Mouse (Mus musculus): ENCODE results near the gene Bmi1. TPM values are rescaled to one million over a fixed set of nuclear protein-coding genes. Genes with fewer than 3 reads are reported as not detected.

The Bmi1 gene
- polyA plus RNA-seq, 1 experiment from 2014 or later = 42.1 TPM

GRCm38 (mm10) chr2:18698663-18699385 is 22.0 kb downstream of the Bmi1 start:
- no peaks in the 10 kb centered on the region for H3K9me3 ChIP-seq
- WGBS = under 1% methylated on average over 56 of the region's 56 CpGs
- H3K27me3 ChIP-seq (replicated peaks) = peaks cover 69% of the 10 kb centered on the region
- ATAC-seq (ENCODE audit: low FRiP score, low read depth) = no peak
- H3K4me2 ChIP-seq (replicated peaks) = peak overlapping the region; percentile 31; the same call in 1 of the 2 replicates
- no peak overlapping the region for H3K9ac ChIP-seq
- 0 out of 2 replicates have a peak overlapping the region, but pooled peaks have one; percentile 5 for H3K4me3 ChIP-seq
- H3K27ac ChIP-seq = no peak overlapping the region
- H3K36me3 ChIP-seq = no peaks in the 10 kb centered on the region
- H3K4me1 ChIP-seq = peaks cover 14% of the 10 kb centered on the region

GRCm38 (mm10) chr2:18699401-18699990 is 22.7 kb downstream of the Bmi1 start:
- no peak overlapping the region for H3K4me3 ChIP-seq
- no peaks in the 10 kb centered on the region for H3K36me3 ChIP-seq
- no peak overlapping the region for H3K27ac ChIP-seq
- 2% methylated on average over 11 of the region's 11 CpGs for WGBS
- H3K4me2 ChIP-seq (replicated peaks) = no peak overlapping the region
- no peaks in the 10 kb centered on the region for H3K9me3 ChIP-seq
- H3K9ac ChIP-seq = no peak overlapping the region
- peaks cover 11% of the 10 kb centered on the region for H3K4me1 ChIP-seq
- no peak for ATAC-seq (ENCODE audit: low FRiP score, low read depth)
- peaks cover 69% of the 10 kb centered on the region for H3K27me3 ChIP-seq (replicated peaks)

DNA sequence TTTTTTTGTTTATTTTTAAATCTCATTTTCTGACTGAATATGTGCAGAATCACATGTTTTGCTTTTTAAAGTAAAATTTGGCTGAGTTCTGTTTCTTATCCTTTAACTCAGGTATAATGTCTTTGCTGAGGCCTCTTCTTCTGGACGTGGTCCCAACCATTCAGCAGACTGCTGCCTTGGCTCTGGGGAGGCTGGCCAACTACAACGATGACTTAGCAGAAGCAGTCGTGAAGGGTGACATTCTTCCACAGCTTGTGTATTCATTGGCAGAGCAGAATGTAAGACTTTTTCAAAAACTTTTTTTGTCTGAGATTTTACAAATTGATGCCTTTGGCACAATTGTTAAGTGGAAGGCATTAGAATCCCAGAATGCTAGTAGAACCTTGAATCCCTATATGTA is 33.5 kb downstream of the Bmi1 start:
- no peak overlapping the region for H3K4me3 ChIP-seq
- no peaks in the 10 kb centered on the region for H3K9me3 ChIP-seq
- H3K36me3 ChIP-seq = no peaks in the 10 kb centered on the region
- no peak overlapping the region for H3K9ac ChIP-seq
- no peak for ATAC-seq (ENCODE audit: low FRiP score, low read depth)
- H3K27ac ChIP-seq = no peak overlapping the region
- H3K4me1 ChIP-seq = no peaks in the 10 kb centered on the region
- H3K4me2 ChIP-seq (replicated peaks) = no peak overlapping the region
- WGBS = 78% methylated on average over 3 of the region's 3 CpGs
- H3K27me3 ChIP-seq (replicated peaks) = peaks cover 4% of the 10 kb centered on the region; the same call in 1 of the 2 replicates

- no peak overlapping the region for H3K9ac ChIP-seq
- no peak for ATAC-seq (ENCODE audit: low FRiP score, low read depth)
- H3K4me2 ChIP-seq (replicated peaks) = no peak overlapping the region
- no peaks in the 10 kb centered on the region for H3K27me3 ChIP-seq (replicated peaks)
- no peak overlapping the region for H3K27ac ChIP-seq
- H3K4me1 ChIP-seq = no peaks in the 10 kb centered on the region
- H3K36me3 ChIP-seq = no peaks in the 10 kb centered on the region
- no peak overlapping the region for H3K4me3 ChIP-seq
- no peaks in the 10 kb centered on the region for H3K9me3 ChIP-seq
- WGBS = 80% methylated on average over 2 of the region's 2 CpGs
Observed at GRCm38 (mm10) chr2:18713071-18713470, 36.3 kb downstream of the Bmi1 start.

DNA sequence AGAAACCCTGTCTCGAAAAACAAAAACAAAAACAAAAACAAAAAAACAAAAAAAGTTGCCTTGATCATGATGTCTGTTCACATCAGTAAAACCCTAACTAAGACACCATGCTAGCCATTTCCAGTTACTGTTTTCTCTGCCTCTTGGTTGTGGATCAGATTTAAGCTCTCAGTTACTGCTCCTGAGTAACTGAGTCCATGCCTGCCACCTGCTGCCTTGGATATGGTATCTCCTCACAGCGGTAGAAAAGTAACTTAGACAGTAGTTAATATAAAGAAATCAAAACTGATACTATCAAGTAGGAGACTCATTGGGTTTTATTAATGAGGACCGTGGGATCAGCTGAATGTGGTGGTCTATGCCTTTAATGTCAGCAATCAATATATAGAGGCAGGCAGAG is 37.5 kb downstream of the Bmi1 start:
- Histone ChIP-seq H3K27me3 (replicated peaks) (no peaks in the 10 kb centered on the region), H3K4me1 (no peaks in the 10 kb centered on the region), H3K4me2 (replicated peaks) (no peak overlapping the region), H3K36me3 (no peaks in the 10 kb centered on the region), H3K9me3 (no peaks in the 10 kb centered on the region), H3K27ac (no peak overlapping the region), H3K4me3 (no peak overlapping the region), H3K9ac (no peak overlapping the region)
- 82% methylated on average over 3 of the region's 3 CpGs for WGBS
- ATAC-seq (ENCODE audit: low FRiP score, low read depth) = no peak

DNA sequence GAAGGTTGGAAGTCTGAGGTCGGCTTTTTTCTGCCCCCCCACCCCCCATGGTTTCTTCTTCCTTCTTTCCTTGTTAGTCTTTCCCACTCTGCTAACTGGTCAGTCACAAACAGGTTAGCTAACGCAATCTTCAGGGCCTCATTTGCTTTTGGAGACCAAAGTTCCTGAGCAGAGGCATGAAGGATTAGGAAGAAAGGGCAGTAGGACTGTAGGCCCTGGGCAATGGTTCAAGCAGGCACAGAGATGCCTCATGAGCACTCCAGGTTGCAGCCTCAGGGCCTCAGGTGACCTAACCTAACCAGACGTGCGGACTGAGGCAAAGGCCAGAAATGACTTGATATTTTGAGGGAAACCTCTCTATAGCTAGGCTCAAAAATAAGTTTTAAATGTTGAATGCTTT is 41.7 kb downstream of the Bmi1 start:
- H3K4me3 ChIP-seq = no peak overlapping the region
- H3K27me3 ChIP-seq (replicated peaks) = no peaks in the 10 kb centered on the region
- no peak overlapping the region for H3K9ac ChIP-seq
- ATAC-seq (ENCODE audit: low FRiP score, low read depth) = no peak
- H3K27ac ChIP-seq = no peak overlapping the region
- no peak overlapping the region for H3K4me2 ChIP-seq (replicated peaks)
- H3K36me3 ChIP-seq = no peaks in the 10 kb centered on the region
- H3K4me1 ChIP-seq = no peaks in the 10 kb centered on the region
- no peaks in the 10 kb centered on the region for H3K9me3 ChIP-seq
- WGBS = 87% methylated on average over 4 of the region's 4 CpGs

GRCm38 (mm10) chr2:18722208-18722830 is 45.5 kb downstream of the Bmi1 start:
- no peak for ATAC-seq (ENCODE audit: low FRiP score, low read depth)
- no peak overlapping the region for H3K27ac ChIP-seq
- no peaks in the 10 kb centered on the region for H3K27me3 ChIP-seq (replicated peaks)
- WGBS = 57% methylated on average over 3 of the region's 3 CpGs
- no peak overlapping the region for H3K4me2 ChIP-seq (replicated peaks)
- no peak overlapping the region for H3K4me3 ChIP-seq
- no peaks in the 10 kb centered on the region for H3K4me1 ChIP-seq
- no peaks in the 10 kb centered on the region for H3K36me3 ChIP-seq
- H3K9me3 ChIP-seq = no peaks in the 10 kb centered on the region
- no peak overlapping the region for H3K9ac ChIP-seq

- no peaks in the 10 kb centered on the region for H3K27me3 ChIP-seq (replicated peaks)
- no peak overlapping the region for H3K27ac ChIP-seq
- ATAC-seq (ENCODE audit: low FRiP score, low read depth) = no peak
- H3K36me3 ChIP-seq = no peaks in the 10 kb centered on the region
- no peaks in the 10 kb centered on the region for H3K4me1 ChIP-seq
- 91% methylated on average over 1 of the region's 1 CpGs for WGBS
- H3K9ac ChIP-seq = no peak overlapping the region
- no peaks in the 10 kb centered on the region for H3K9me3 ChIP-seq
- no peak overlapping the region for H3K4me3 ChIP-seq
- no peak overlapping the region for H3K4me2 ChIP-seq (replicated peaks)
Observed at GRCm38 (mm10) chr2:18724462-18724861, 47.6 kb downstream of the Bmi1 start.

DNA sequence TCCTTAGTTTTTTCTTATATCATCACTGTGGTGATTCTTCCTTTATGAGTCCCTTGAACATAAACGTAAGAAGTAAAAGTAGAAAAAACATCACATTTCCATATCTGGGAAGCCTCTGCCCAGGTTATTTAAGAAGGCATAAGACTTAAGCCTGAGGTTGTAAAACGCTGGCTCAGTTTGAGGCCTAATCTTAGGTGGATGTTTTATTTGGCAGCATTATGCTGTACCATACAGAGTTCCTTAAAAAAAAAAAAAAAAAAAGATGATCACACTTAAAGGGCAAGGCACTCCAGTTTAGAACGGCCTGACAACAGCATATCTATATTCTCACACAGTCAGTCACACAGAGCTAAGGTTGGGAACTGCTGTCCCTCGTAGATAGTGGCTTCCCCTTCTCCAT is 49.1 kb downstream of the Bmi1 start:
- WGBS = 83% methylated on average over 4 of the region's 4 CpGs
- Histone ChIP-seq H3K27ac (no peak overlapping the region), H3K9ac (no peak overlapping the region), H3K9me3 (no peaks in the 10 kb centered on the region), H3K36me3 (no peaks in the 10 kb centered on the region), H3K4me2 (replicated peaks) (no peak overlapping the region), H3K4me1 (no peaks in the 10 kb centered on the region), H3K27me3 (replicated peaks) (no peaks in the 10 kb centered on the region), H3K4me3 (no peak overlapping the region)
- no peak for ATAC-seq (ENCODE audit: low FRiP score, low read depth)

DNA sequence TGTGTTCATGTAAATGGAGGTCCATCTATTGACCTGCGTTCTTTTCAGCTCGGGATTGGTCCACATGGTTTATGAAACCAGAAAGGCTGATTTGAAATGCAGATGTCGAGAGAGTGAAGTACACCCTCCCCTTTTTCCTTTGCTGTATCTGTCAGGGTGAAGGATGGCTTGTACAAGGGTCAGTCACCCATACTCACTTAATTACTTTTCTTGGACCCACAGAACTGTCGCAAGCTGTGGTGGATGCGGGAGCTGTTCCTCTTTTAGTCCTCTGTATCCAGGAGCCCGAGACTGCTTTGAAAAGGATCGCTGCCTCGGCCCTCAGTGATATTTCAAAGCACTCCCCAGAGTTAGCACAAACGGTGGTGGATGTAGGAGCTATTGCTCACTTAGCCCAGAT is 54.9 kb downstream of the Bmi1 start:
- no peaks in the 10 kb centered on the region for H3K27me3 ChIP-seq (replicated peaks)
- no peaks in the 10 kb centered on the region for H3K36me3 ChIP-seq
- 0 out of 2 replicates have a peak, but pooled peaks cover 5% of the 10 kb centered on the region for H3K4me1 ChIP-seq
- peak; percentile 80; the same call in 1 of the 2 replicates for ATAC-seq (ENCODE audit: low FRiP score, low read depth)
- no peak overlapping the region for H3K9ac ChIP-seq
- H3K4me3 ChIP-seq = no peak overlapping the region
- H3K27ac ChIP-seq = no peak overlapping the region
- no peaks in the 10 kb centered on the region for H3K9me3 ChIP-seq
- 8% methylated on average over 9 of the region's 9 CpGs for WGBS
- H3K4me2 ChIP-seq (replicated peaks) = peak overlapping the region; percentile 39

DNA sequence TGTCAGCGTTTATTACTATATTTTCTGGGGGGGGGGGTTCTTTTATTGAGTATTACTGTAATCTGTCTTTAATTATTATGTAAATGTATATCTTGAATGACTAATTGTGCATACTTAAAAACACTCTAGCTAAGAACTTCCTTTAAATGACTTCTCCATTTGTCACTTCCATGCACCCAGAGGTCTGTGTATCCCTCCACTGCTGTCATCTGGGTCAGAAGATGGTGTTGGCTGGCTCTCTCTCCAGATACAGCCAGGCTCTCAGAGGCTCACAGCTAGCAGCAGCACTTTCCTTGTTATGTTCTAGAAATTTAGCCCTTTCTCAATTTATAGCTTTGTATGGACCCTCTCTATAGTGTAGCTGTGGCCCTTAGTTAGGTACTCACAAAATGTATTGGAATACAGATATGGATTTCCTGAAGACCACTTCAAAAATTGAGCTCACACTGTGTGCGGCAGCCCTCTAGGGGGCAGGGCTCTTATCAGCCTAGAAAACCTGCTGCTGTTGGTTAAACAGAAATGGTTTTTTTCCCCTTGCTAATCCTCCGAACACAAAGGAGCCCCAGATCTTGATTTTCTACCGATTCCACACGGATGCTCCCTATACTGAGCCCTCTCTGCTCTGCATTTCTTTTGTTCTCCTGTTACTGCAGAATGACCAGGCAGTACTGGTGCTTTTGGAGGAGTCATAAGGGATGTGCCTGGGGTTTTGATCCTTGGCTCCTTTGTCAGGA is 57.7 kb downstream of the Bmi1 start:
- Histone ChIP-seq H3K9ac (no peak overlapping the region), H3K4me1 (0 out of 2 replicates have a peak, but pooled peaks cover 5% of the 10 kb centered on the region), H3K9me3 (no peaks in the 10 kb centered on the region), H3K4me3 (no peak overlapping the region), H3K27me3 (replicated peaks) (no peaks in the 10 kb centered on the region), H3K36me3 (no peaks in the 10 kb centered on the region), H3K27ac (no peak overlapping the region), H3K4me2 (replicated peaks) (no peak overlapping the region)
- WGBS = 53% methylated on average over 5 of the region's 5 CpGs
- no peak for ATAC-seq (ENCODE audit: low FRiP score, low read depth)

Measured in neural tube, embryonic 12.5 days (tissue).